Mouse (Mus musculus): ENCODE results near the gene Rexo4. TPM values are rescaled to one million over a fixed set of nuclear protein-coding genes. Genes with fewer than 3 reads are reported as not detected.
A peak's percentile ranks its signal among the peaks of the same experiment; 100 is the strongest.

Rexo4 gene
- total RNA-seq, 2 experiments from 2014 or later = 13.6 to 16.4 TPM

DNA sequence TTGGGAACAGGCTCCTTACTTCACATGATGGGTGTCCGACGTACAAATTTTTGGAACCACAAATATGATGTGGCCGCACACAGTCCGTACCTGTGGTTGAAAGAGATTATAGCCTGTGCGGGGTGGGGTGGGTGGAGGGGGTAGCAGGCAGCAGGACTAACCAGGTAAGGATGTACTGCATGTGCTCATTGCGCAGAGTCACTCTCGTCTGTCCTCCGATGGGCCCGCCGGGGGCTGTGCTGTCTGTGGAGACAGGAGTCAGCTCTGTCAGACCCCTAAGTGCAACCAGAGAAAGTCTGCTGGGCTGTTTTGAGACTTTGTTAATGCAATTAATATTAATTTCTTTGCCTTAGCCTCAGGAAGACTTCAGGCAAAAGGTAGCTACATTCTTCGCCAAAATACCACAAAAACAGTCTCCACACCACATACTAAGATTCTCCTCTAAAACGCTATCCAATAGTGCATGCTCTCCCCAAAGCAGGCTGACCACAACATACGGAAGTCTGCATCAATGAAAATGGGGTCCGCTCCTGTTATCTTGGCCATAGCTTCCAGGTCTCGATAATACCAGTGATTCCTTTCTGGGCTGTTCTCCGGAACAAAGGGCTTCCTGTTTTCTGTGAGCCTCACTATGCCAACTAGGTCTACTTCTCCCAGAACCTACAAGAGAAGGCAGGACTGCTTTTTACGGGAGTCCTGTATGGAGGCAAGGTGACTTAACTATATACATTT lies 50.6 kb downstream of the Rexo4 start:
- DNase-seq = no peak
- intact Hi-C loops (cut with DNase I) = no loop called here

DNA sequence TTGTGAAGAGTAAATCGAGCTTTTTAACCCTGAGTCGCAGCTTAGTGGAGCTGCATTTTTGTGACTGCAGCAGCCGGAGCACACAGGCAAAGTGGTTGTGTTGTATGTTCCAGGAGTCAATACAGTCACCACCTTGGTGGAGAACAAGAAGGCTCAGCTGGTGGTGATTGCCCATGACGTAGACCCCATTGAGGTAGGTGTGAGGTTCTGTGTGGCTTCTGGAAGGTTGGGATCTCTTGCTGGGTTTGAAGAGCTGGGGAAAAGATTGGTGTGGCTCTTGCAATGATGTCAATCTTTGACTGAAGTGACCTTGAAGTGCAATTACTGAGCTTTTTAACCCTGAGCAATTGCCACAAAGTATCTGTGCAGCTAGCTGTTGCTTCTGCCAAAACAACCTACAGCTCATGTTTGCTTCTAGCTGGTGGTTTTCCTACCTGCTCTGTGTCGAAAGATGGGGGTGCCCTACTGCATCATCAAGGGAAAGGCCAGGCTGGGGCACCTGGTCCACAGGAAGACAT lies 51.9 kb downstream of the Rexo4 start:
- DNase-seq = no peak
- intact Hi-C loops (cut with DNase I) = no loop called here

DNA sequence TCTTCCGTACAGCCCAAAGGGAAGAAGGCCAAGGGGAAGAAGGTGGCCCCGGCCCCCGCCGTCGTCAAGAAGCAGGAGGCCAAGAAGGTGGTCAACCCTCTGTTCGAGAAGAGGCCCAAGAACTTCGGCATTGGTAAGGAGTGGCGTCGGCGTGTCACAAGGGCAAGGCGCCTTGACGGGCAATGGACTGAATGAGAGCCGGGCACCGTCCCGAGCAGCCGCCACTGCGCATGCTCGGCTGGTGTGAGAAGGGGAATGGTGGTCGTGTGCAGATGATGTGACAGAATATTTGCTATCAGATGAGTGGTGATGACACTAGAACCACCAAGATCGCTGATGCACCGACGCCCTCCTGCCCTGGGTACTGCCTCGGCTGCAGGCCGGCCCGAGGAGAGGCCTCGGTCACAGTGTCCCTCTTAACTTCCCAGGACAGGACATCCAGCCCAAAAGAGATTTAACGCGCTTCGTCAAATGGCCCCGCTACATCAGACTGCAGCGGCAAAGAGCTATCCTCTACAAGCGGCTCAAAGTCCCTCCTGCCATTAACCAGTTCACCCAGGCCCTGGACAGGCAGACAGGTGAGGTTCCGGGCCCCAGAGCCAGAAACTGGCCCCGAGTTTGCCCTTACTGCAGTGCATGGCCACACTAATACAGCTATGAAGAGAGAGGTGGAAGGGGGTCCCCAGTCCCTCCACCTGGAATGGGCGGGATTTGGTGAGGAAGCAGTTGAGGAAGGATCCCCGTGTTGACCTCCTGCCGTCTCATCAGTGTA lies 53.0 kb downstream of the Rexo4 start:
- DNase-seq = peak; percentile 63 to 75

DNA sequence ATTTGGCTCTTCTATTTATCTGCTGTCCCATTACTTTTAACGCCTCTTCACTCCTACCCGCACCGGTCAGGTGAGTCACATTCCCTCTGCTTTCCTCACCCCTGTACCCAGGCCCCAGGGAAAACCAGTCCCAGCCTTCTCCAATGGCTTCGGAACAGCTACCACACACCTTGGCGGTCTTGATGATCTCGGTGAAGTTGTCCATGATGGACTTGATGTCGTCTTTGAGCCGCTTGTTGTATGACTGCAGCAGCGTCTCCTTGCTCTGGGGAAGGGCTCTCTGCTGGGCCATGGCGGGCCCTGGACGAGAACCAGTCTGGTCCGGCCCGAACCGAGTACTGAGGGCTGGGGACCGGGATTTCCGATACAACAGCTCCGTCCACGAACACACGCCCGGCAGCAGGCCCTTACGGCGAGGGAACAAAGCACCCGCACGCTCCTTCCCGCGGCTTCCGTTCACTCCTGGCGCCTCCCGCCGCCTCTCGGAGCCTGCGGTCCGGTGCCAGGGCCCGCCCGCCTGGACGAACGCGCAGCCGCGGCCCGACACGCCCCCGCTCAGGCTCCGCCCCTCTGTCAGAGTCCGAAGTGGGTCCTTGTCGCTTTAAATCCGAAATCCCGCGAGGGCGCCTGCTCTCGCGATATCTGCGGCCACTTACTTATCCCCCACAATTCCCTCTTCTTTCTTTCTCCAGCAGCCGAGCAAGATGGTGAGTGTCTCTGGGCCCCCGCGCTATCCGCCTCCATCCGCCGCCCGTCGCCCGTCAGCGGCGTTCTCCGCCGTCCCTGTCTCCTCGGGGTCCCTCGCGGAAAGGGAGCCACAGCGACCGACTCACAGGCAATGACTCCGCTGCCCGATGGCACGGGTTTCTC lies 53.8 kb downstream of the Rexo4 start, which contains the start of the genes Med22 and Rpl7a:
Gene Med22, minus strand, starts transcription at position 554 of the 870 bp plus-strand sequence.
Gene Rpl7a, plus strand, starts transcription at position 641 of the 870 bp plus-strand sequence.
- peak; percentile 100 for DNase-seq
- intact Hi-C loops (cut with DNase I) = loop anchor here (2.0 kb wide), 1 partner anchor 54 kb away; the partner anchor contains the start of gene Rexo4

More for the DNA sequence above, 53.0 kb downstream of the Rexo4 start:
- intact Hi-C loops (cut with DNase I) = loop anchor here (1.0 to 2.0 kb wide), 2 partner anchors 22 to 54 kb away; partner anchors contain the start of genes Rexo4 and Surf4

DNA sequence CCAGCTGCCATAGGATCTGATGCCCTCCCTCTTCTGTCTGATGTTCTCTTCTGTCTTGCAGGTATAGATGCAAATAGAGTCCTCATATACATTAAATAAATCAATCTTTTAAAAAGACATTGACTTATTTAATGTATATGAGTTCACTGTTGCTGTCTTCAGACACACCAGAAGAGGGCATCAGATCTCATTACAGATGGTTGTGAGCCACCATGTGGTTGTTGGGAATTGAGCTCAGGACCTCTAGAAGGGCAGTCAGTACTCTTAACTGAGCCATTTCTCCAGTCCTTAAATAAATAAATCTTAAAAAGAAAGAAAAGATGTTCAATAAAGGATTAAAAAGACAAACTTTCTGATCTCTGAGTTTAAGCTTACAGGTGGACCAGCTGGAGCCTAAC lies 54.8 kb downstream of the Rexo4 start:
- DNase-seq = no peak
- intact Hi-C loops (cut with DNase I) = loop anchor here (5.0 to 10.0 kb wide), 2 partner anchors 118 to 465 kb away; partner anchors contain the start of genes Sec16a and Slc2a6

DNA sequence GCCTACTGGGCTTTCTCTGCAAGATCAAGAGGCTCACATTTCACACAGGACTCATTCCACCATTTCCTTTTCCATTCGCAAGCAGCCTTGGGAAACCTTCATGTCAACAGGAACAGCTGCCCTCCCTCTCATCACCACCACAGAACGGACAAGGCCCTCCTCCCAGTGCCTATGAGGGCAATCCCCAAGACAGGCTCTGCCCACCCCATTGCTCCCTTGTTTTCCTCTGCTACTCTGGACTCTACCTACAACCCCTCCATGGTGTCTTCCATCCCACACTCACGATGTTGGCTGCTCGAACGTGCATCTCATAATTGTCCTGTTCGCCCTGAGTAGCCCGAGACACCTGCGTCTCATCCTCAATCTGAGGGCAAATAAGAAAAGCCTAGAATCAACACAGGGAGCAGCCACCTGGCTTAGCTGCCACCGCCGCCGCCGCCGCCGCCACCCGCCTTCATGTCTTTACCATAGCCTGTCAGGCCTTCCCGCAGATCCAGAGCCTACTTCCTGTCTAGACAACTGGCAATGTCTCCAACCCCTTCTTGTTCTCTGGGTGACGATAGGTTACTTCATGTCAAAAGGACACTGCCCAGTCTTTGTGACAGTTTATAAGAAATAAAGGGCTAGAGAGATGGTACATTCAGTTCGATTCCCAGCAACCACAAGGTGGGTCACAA lies 55.3 kb downstream of the Rexo4 start:
- intact Hi-C loops (cut with DNase I) = loop anchor here (5.0 to 10.0 kb wide), 2 partner anchors 118 to 464 kb away; partner anchors contain the start of genes Sec16a and Slc2a6
- DNase-seq = no peak

DNA sequence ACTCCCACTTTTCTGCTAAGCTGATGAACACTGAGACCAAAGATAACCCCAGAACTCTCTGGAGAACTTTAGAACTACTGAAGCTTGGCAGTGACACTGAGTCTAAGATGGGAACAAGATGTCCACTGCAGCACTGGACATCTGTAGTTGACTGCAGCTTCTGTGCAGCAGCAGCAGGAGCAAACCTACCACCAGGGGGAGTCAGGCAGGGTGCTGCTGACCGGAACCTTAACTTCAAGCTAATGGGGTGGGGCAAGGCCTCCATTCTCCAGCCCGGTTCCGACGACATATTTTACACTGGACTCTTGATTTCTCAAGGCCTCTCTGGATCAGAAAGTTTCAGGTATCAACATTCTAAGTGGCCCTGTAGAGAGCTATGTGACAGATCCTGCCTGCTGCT lies 57.1 kb downstream of the Rexo4 start:
- intact Hi-C loops (cut with DNase I) = loop anchor here (5.0 to 10.0 kb wide), 2 partner anchors 120 to 462 kb away; partner anchors contain the start of genes Sec16a and Slc2a6
- peak; percentile 40 to 65 for DNase-seq

DNA sequence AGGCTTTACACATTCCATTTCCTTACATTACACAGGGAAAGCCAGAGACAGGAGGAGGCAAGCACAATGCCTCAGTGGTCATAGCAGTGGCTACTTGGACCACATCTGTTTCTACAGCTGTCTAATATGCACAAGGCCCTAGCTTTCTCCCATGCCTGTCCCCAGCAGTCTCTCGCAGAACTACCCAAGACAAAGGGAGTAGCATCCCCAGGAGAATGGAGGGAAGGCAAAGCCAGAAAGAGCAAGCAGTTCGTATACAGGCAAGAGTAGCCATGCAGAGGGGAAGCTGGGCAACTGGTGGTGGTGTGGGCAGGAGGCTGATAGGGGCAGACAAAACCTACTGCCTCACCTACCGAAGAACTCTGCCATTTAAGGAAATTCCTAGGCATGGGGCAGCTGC lies 57.8 kb downstream of the Rexo4 start:
- intact Hi-C loops (cut with DNase I) = loop anchor here (5.0 to 10.0 kb wide), 2 partner anchors 121 to 462 kb away; partner anchors contain the start of genes Sec16a and Slc2a6
- DNase-seq = no peak

DNA sequence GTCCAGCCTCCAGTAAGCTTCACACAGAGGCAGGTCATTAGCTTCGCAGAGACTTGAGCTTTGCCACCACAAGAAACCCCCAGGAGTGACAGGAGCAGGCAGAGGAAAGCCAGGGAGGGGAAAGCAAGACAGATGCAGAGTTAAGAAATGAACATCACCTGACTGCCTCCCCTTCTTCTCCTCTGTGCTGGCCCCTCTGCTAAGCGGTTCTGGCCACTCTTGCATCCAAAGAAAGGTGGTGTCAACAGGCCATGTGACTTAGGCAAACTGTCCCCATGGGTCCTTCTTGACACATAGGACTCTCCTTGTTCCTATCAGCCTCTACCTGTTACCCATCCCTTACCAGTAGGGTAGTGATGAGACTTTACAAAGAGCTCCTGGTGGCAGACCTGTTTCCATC lies 58.2 kb downstream of the Rexo4 start:
- intact Hi-C loops (cut with DNase I) = loop anchor here (5.0 to 10.0 kb wide), 2 partner anchors 121 to 461 kb away; partner anchors contain the start of genes Sec16a and Slc2a6

More for the DNA sequence above, 58.2 kb downstream of the Rexo4 start:
- no peak for DNase-seq

Other genes starting within 250 kb of the Rexo4 start
- not detected for gene Abo, start 99.4 kb downstream of the Rexo4 start, total RNA-seq (2021)
- gene Surf6, start 61.5 kb downstream of the Rexo4 start, total RNA-seq (2021) = 10 to 100 TPM; 11.3 to 12.3 TPM
- gene Med22, start 53.7 kb downstream of the Rexo4 start, total RNA-seq (2021) = 10 to 100 TPM; 24.4 to 26.5 TPM
- 100 to 1,000 TPM; 272 to 313 TPM for gene Rpl7a, start 53.6 kb downstream of the Rexo4 start, total RNA-seq (2021)
- gene Surf2, start 48.0 kb downstream of the Rexo4 start, total RNA-seq (2021) = 10 to 100 TPM; 14.3 to 15.0 TPM
- gene Surf1, start 47.9 kb downstream of the Rexo4 start, total RNA-seq (2021) = 10 to 100 TPM; 44.3 to 45.3 TPM
- gene Surf4, start 30.5 kb downstream of the Rexo4 start, total RNA-seq (2021) = 10 to 100 TPM; 84.7 to 88.7 TPM
- gene Stkld1, start 30.3 kb downstream of the Rexo4 start, total RNA-seq (2021) = under 1 TPM in 1 of 2 experiments, not detected in 1; 0.29 TPM
- gene Adamts13, start 9.0 kb upstream of the Rexo4 start, total RNA-seq (2021) = not detected
- 10 to 100 TPM; 32.4 to 37.2 TPM for gene Cacfd1, start 45.5 kb upstream of the Rexo4 start, total RNA-seq (2021)
- gene Slc2a6, start 63.6 kb upstream of the Rexo4 start, total RNA-seq (2021) = under 1 TPM; 0.41 TPM
- not detected for gene Mymk, start 107.8 kb upstream of the Rexo4 start, total RNA-seq (2021)
- gene Adamtsl2, start 115.0 kb upstream of the Rexo4 start, total RNA-seq (2021) = 10 to 100 TPM; 27.9 to 36.3 TPM
- under 1 TPM; 0.38 to 0.51 TPM for gene Fam163b, start 178.1 kb upstream of the Rexo4 start, total RNA-seq (2021)
- gene Dbh, start 200.8 kb upstream of the Rexo4 start, total RNA-seq (2021) = 1 to 10 TPM; 2.2 to 2.6 TPM

Data from heart, postnatal 14 days (tissue).